Mouse (Mus musculus): Measurements from ENCODE around the gene Fitm2.
"Not testable (repeated sequence)": the region's sequence is repeated elsewhere in the genome, so short reads cannot be mapped to it uniquely, and the experiment has no call there.

The Fitm2 gene

DNA sequence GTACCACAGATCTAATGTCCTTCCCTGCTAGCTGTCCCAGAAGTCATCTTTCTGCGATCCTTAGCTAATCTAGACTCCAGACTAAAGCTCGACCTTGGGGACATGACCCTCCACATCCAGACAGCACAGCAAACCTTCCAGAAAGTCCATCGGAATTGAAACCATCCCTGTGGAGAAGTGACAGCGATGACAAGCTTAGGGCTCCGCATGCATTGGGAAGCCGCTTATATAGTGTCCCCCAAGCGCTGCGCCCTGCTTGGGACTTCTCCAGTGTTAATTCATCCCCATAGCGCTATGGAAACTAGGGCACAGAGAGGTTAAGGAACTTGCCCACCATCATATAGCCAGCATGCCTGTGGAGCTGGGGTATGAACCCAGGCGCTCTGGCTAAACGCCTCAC, 9.6 kb downstream of the Fitm2 start:
- no peak for DNase-seq

DNA sequence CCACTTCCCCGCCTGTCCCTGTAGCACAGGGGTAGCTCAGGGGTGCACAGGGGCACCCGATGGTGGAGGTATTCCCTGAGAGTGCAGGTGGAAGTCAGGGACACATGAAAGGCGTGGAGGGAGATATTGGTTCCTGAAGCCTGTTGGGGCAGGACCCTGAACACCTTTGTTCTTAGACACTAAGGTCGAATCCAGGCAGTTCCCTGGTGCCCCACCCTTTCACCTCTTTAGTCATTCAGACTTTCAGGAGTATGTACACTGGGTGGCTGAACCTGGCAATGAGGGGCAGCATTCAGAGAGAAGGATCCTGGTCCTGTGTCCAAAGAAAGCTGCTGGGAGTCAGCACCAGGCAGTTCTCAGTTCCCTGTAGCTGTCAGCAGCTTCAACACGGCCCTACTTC, 10.0 kb downstream of the Fitm2 start:
- no peak for DNase-seq

DNA sequence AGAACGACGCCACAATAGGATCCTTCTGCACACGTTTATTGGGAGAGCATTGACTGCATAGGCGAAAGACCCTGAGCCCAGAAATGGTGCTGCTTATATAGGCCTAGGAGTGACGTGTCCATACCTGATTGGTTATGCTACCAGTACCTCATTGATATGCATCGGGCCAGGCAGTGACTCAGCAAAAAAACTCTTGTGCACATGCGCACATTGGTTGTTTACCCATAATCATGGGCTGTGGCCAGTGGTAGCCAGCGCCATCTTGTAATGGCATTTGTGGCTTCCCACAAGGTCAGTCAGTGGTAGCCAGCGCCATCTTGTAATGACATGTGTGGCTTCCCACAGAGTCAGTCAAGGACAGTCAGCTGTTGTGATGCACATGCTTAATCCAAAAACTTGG, 11.1 kb downstream of the Fitm2 start:
- not testable (repeated sequence) for DNase-seq

DNA sequence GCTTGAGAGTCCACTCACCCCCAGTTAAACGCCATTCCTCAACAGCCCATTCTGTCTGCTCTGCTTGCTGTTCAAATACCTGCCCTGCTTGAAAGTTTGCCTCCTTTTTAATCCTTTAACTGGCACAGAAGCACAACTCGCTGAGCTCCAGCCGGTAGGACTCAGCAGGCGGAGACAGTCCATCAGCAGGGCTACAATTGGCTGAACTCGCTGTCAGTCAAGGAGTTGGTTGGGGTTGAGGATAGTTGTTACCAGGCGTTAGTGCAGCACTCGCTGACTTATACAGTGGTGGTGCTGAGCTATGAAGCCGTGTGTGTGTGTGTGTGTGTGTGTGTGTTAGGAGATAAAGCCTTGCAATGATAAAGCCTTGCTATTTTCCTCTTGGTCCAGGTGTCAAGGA, 11.8 kb downstream of the Fitm2 start:
- DNase-seq: no peak

DNA sequence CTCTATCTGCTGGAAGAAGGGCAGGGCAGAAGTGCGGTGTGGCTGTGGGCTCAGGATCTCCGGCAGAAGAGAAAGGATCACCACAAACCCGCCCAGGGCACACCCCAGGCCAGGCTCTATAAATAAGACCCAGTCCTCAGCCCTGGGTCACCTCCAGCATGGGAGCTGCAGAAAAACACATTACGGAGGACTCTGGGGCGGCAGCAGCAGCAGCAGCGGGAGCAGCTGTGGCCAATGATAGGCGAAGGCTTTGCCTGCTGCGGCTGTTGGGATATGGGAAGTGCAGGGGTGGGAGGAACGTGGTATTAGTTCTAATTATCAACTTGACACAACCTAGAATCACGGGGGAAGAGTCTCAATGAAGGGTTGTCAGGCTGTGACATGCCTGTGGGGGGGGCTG, 13.0 kb downstream of the Fitm2 start:
- DNase-seq: no peak

DNA sequence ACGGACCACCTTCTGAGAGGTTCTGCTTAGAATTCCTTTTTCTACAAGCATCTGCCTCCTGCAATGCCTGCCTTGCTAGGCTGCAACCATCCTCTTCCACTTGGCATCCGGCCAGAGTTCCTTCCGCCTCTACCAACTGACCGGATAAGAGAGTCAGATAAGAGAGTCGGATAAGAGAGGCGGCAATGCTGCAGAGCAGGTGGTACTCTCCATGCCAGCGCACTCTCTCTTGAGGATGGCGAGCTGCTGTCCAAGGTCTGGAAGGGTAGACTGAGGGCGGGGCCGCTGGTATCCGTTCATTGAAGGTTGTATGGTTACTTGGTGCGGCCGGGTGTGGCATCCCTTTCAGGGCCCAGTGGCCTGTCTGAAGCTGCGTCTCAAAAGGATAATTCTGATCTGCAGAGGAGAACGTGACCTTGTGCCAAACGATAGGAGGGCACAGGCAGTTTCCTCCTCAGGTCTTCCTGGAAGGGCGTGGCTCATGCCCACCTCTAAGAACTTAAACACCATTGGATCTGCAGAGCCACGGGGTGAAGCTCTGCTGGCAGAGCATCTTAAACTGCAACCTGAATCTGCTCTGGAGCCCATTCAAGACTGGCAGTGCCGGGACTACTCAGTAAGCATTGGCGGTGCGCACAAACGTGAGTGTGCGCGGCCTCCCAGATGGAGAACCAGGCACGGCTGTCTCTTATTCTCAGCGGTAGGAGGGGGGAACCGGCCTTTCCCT, 13.7 kb downstream of the Fitm2 start:
- DNase-seq: no peak

DNA sequence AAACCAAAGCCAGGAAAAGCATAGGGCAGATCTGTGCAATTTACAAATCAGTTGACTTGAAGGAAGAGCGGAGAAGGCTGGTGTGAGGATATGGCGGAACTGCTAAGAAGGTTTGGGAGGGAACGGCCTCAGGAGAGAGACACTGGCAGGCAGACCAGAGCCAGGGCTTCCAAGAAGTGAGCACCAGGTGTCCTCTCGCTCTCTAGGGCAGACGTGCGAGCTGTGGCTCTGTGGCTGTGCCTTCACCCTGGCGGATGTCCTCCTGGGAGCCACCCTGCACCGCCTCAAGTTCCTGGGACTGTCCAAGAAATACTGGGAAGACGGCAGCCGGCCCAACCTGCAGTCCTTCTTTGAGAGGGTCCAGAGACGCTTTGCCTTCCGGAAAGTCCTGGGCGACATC, 19.1 kb downstream of the Fitm2 start:
- DNase-seq: no peak

DNA sequence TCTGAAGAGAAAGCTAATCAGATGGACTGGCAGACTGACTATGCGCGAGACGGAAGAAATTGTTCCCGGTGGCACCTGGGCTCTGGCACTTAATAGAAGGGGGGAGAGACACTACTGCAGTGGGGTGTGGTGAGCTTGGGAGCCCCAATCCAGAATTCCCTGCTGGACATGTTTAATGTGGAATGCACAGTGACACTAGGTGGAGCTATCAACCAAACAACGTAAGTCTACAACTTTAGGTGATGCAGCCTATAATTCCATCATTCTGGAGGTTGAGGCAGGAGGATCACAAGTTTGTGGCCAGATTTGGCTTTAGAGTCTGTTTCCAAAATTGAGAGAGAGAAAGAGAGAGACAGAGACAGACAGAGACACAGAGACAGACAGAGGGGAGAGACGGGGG, 19.7 kb downstream of the Fitm2 start:
- DNase-seq: no peak

DNA sequence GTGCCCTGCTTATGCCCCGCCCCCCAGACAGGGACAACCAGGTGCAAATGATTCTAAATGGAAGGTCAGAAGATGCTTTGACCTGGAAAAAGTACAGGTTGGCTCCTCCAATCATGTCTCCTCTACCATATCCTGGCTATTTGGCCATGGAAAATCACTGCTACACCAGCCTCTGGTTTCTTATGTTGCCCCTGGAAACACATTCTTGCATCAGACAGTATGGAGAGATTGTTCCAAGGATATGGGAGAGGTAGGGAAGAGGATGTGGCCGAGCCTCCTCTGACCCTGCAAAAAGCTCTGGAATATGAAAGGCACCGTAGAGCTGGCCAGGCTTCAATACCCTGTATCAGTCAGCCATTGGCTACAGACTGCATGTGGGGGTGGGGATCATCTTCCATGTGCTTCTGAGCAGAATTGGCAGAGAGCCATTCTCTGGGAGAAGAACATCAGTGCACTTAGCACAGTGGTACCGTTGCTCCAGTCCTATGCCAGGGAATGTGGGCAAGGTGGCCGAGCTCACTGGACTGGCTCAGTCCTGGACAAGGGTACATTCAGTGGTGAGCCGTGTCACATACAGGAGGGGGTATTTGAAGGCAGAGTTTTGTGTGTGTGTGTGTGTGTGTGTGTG, 21.6 kb downstream of the Fitm2 start:
- DNase-seq: no peak

DNA sequence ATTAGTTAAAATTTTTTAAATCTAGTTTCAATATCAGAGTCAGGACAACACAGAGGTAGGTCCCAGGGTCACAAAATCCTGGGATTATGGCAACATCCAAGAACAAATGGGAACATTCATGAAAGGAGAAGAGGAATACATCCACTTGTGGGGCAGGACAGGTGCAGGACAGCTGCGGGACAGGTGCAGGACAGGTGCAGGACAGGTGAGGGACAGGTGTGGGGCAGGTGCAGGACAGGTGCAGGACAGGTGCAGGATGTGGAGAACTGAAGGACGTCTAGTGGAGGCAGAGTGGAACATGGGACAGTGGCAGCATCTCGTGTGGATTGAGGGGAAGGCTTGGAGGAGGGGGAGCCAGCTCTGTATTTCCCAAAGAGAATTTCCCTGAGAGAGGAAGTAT, 23.2 kb downstream of the Fitm2 start:
- DNase-seq: no peak

DNA sequence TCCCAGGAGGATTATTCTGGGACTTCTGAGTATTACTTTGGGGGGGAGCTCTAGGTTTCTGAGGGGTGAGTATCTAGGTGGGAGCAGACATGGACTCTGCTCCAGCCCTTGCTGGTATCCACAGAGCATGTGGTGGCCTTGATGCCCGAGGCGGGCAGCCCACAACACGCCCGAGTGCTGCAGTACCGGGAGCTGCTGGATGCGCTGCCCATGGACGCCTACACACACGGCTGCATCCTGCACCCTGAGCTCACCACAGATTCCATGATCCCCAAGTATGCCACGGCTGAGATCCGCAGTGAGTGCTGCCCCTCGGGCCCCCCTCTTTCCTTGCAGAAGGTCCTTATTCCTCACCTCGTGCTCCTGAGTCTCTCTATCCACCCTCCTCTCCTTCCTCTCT, 25.1 kb downstream of the Fitm2 start:
- no peak for DNase-seq

DNA sequence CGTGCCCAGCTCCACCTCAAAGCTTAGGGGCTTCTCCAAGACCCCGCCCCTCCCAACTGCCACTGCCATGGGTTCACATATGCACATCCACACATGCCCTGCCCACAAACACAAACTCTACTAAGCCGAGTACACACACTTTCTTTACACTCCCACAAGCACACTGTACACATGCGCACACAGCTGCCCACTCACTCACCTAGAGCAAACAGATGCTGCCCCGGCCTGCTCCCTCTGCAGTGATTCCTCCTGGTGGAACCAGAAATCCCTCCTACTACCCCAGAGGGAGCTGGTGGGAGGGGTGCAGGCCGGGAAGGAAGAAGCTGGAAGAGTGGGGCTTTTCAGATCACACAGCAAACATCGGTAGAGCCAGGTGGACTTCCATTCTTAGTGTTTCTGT, 28.4 kb downstream of the Fitm2 start:
- DNase-seq: no peak

DNA sequence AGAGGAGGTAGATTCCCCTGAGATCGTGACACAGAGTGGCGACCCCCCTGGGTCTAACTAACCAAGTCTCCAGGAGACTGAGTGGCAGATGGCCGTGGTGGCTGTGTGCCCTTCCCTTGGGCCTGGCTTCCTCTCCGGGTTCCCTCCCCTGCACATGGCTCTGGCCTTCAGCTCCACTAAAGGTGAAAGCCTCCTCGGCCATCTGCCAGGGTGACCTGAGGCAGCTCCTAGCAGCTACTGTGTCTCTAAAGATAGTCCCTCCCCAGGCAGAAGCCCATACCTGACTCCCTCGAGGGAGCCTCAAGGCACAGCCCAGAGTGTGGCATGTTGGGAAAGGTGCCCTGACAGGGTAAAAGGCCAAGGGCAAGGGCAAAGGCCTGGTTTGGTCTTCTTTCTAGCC, 28.9 kb downstream of the Fitm2 start:
- no peak for DNase-seq

DNA sequence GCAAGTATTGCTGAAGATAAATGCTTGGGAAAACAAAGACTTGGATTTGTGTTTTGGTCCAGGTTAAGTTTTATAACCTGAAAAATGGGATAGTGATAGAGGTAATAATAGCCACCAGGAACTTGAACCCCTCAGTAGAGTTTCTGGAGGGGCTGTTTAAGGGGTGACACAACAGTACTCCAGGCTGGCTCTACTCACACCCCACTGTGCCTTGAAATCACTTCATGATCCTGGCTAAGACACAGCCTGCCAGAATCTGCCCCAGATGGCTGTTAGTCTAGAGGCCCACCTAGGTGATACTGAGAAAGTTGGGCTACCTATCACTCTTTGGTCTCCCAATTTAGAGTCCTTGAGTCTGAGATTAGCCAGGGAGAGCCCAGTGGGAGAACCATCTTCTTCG, 32.9 kb downstream of the Fitm2 start:
- no peak for DNase-seq

DNA sequence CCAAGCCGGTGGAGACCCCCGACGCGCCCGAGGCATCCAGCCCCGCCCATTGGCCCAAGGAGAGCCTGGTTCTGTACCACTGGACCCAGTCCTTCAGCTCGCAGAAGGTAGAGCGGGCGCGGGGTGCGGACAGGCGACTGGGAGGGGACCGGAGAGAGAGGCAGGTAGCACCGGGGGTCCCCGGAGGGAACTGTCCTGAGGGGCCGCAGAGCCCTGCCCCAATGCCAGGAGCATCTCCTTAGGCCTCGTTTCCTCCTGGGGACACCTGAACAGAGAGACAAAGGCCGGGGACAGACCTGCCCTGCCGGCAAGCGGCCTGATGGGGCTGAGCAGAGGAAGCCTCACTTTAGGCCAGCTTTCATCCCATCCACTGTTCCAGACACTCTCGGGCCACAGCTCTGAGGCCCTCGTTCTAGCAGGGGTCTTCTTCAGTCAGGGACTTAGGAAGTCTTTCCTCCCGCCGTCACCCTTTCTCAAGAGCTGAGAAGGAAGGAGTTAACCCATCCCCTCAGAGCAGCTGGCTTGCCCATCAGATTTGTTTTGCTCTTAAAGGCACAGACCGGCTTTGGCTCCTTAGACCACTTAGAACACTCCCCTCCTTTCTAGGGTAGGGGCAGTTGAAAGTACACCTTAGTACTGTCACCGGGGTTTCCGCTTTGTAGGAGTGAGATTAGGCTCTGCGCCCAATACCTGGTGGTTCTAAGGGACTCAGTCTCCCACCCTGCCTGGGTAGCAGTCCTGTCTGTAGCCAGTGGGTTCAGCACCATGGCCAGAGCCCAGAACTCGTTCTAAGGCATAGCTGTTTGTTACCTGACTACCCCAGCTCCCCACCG, 33.6 kb downstream of the Fitm2 start:
- peak; percentile 3 for DNase-seq

DNA sequence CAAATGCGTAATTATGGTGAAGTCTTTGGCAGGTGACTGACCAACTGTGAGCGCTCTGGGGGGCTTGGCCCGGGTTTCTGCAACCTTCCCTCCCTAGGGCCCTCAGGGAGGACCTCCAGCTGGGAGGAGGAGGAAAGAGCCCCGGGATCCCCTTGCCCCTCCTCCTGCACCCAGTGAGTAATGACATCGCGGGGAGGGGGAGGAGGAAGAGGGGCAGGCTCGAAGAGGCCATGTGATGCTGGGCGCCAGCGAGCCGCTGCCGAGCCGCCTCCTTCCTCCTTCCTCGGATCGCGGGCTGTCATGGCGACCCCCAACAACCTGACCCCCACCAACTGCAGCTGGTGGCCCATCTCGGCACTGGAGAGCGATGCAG, 34.2 kb downstream of the Fitm2 start, which contains the start of gene Gdap1l1:
TSS of gene Gdap1l1 (plus strand) at position 231 of the 373 bp plus-strand sequence.
- DNase-seq: no peak

DNA sequence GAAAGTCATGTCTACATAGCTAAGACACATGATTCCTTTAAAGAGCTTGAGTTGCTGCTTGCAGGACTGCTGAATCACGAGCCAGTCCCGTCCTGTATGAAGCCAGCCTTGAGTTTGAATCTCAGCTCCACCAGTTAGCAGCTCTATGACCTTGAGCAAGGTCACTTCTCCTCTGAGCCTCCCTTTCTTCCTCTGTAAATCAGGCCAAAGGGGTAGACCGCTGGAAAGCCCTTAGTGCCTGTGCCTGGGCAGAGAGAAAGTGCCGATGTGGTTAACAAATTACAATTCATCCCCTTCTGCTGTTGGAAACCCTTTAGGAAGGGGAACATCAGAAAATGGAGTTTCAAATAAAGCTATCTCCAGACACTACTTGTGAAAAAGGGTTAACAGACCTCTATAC, 34.6 kb downstream of the Fitm2 start:
- no peak for DNase-seq

DNA sequence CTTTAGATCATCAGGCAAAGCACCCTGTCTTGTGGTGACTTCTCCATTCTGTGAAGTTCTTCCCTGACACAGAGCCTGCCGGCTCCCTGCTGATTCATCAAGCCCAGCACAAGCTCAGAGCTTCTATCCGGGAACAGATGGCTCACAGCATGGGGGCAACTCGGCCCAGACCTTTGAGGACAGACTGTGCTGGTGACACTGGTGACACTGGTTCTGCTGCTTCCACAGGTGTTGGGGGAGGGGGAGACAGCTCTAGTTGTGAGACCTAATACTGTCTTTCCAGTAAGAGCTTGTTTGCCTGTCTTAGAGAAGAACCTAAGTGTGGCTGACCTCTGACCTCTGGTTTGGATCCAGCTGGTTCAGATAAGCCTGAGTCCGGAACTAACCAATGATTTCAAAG, 38.5 kb downstream of the Fitm2 start:
- DNase-seq: no peak

DNA sequence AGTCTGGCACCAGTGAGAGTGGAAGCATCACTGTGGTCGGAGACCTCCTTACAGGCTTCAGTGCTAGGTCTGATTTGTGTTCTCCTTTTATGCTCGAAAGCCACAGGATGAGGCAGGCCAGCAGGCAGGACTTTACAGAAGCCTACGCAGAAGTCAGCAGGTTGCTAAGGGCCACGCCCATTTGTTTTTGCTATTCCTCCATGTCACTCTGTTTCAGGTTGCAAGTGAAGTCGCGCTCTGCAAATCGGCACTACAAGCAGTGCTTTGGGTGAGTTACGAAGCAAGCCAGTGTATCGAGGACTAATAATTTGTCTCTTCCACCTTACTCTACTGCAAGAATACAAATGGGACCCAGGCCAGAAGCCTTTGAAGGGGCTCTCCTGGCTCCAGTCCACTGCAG, 41.1 kb downstream of the Fitm2 start:
- DNase-seq: no peak

DNA sequence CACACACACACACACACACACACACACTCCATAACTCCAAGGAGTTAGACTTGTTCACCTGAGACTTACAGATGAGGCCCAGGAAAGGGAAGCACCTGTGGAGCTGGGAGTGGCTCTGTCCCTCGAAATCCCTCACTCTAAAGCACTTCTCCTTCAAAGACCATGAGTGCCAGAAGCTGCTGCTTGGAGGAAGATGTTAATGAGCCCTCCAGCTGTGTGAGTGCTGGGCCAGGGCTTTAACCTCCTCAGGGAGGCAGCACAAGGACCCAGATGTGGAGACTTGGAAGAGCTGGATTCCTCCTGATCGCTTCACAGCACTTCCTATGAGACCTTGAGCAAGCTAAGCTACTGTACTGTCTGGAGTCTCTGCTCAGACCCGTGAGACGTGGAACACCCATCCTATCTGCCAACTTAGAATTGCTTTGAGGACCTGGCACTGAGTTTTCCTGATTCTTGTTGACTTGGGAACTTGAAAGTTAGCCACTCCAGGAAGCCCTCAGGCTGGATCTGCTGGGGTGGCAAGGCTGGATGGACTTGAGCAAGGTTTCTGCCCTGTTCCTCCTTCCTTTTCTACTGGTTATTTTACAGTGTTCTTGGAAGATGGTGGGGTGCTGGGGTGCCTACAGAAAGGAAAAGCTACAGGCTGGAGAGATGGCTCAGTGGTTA, 44.0 kb downstream of the Fitm2 start:
- DNase-seq: no peak

DNA sequence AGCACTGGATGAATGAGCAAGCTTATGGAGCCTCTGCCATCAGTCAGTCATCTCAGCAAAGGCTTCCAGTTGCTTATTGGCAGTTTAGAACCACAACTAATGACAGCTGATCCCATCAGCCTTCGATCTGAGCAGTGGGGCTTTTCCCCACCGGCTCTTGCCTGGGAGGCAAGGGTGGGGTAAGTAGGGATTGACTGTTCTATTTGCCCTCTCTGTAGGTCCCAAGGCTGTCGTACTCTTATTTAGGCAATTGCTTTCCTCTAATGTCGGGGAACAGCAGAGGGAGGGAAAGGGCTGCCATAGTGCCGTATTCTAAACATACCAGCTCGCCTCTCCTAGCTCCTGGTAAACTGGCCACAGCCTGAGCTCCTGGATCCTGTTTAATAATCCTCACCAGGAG, 47.8 kb downstream of the Fitm2 start, which contains the start of gene Oser1:
TSS of gene Oser1 (minus strand) at position 101 of the 400 bp plus-strand sequence.
- DNase-seq: no peak

DNA sequence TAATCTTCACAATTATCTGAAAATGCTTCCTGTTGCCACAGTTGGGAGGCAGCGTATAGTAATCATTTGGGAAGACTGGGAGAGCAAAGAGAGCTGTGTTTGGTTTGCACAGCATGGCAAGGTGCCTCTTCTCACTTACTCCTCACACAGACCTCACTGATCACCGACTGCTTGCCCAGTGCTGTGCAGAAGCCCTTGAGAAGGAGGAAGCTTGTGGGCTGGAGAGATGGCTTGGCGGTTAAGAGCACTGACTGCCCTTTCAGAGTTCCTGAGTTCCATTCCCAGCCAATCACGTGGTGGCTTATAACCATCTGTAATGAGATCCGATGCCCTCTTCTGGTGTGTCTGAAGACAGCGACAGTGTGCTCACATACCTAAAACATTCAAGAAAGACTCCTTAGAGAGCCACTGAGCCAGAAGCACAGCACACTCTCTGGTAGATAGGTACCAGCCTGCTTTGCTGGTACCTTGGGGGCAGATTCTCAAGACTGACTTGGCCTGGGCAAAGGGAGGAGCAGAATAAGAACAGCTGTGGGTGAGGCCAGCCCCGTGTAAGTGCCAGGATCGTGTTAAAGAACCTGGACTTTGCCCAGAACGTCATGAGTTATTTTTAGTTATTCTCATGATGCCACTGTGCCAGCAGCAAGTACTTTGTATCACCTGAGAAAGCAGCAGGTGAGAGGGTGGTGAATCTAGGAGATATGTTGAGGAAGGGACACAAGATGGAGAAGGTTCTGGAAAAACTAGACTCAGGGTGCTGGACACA, 49.4 kb downstream of the Fitm2 start:
- no peak for DNase-seq
